Mouse (Mus musculus): ENCODE measurements around the gene Adgrf2. TPM values are rescaled to one million over a fixed set of nuclear protein-coding genes. Genes with fewer than 3 reads are reported as not detected.

Gene Adgrf2
- polyA plus RNA-seq (2015; fragmentation: Nextera tagmentation; extraction: Ambion mirVana) = 0.05 and 0.06 TPM in 2 replicates

- Histone ChIP-seq H3K36me3 (ENCODE audit: insufficient read depth, low read length) (no peaks in the 10 kb centered on the region), H3K4me2 (replicated peaks; ENCODE audit: low read depth, low read length) (0 out of 2 replicates have a peak within 1 kb of the TSS, but pooled peaks have one; percentile 15), H3K27ac (ENCODE audit: low read length) (no peak within 1 kb of the TSS), H3K9ac (replicated peaks; ENCODE audit: low read length) (no peak within 1 kb of the TSS), H3K4me1 (ENCODE audit: insufficient read depth, low read length) (0 out of 2 replicates have a peak, but pooled peaks cover 3% of the 10 kb centered on the region), H3K4me3 (ENCODE audit: low read length) (no peak within 1 kb of the TSS), H3K9me3 (ENCODE audit: low read length) (no peaks in the 10 kb centered on the region), H3K27me3 (ENCODE audit: insufficient read depth, low read length) (no peaks in the 10 kb centered on the region)
- 26% methylated on average over 7 of the region's 7 CpGs for WGBS
- ATAC-seq (ENCODE audit: low FRiP score, low TSS enrichment) = peak; percentile 59; the same call in 1 of the 2 replicates
Observed at GRCm38 (mm10) chr17:42741801-42742217, at the start of gene Adgrf2. TSS of gene Adgrf2 (minus strand) at chr17:42742179.

DNA sequence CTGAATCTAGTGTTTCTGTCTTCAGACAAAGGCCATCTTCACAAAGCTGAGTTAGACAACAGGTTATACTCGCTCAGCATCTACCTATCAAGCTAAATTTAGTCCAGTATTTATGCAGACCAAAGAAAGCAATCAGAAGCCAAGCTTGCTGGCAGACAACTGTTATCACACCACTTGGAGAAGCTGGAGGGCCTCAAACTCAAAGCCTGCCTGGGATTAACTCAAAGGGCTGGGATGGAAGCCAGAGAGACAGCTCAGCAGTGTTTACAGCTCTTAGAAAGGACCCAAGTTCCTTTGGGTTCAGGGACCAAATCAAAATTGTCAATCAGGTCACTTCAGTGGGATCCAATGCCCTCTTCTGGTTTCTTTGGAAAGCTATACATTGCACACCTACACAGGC lies 48.8 kb upstream of the Adgrf2 start:
- Histone ChIP-seq H3K9ac (replicated peaks; ENCODE audit: low read length) (no peak overlapping the region), H3K27me3 (ENCODE audit: insufficient read depth, low read length) (no peaks in the 10 kb centered on the region), H3K27ac (ENCODE audit: low read length) (no peak overlapping the region), H3K36me3 (ENCODE audit: insufficient read depth, low read length) (0 out of 2 replicates have a peak, but pooled peaks cover 15% of the 10 kb centered on the region), H3K4me2 (replicated peaks; ENCODE audit: low read depth, low read length) (no peak overlapping the region), H3K4me3 (ENCODE audit: low read length) (no peak overlapping the region), H3K9me3 (ENCODE audit: low read length) (no peaks in the 10 kb centered on the region), H3K4me1 (ENCODE audit: insufficient read depth, low read length) (no peaks in the 10 kb centered on the region)
- 94% methylated on average over 1 of the region's 1 CpGs for WGBS
- ATAC-seq (ENCODE audit: low FRiP score, low TSS enrichment) = no peak

DNA sequence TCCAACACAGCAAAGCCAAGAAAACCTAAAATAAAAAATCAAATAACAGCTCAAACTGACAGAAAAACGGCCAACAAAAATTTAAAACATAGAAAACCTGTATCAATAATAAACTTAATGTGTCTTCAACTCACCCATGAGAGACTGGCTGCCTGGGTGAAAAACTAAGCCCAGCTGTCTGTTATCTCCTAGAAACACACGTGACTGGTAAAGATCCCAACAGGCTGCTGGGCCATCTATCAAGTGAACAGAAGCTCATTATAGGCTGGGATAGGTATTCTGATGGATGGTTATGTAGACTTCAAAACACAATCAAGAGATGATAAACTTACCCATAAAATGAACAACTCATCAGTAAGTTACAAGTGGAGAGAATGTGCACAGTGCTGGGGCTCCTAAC lies 47.7 kb upstream of the Adgrf2 start:
- Histone ChIP-seq H3K9ac (replicated peaks; ENCODE audit: low read length) (no peak overlapping the region), H3K27ac (ENCODE audit: low read length) (no peak overlapping the region), H3K27me3 (ENCODE audit: insufficient read depth, low read length) (no peaks in the 10 kb centered on the region), H3K4me2 (replicated peaks; ENCODE audit: low read depth, low read length) (no peak overlapping the region), H3K9me3 (ENCODE audit: low read length) (no peaks in the 10 kb centered on the region), H3K4me3 (ENCODE audit: low read length) (no peak overlapping the region), H3K36me3 (ENCODE audit: insufficient read depth, low read length) (0 out of 2 replicates have a peak, but pooled peaks cover 15% of the 10 kb centered on the region), H3K4me1 (ENCODE audit: insufficient read depth, low read length) (no peaks in the 10 kb centered on the region)
- no peak for ATAC-seq (ENCODE audit: low FRiP score, low TSS enrichment)
- 61% methylated on average over 2 of the region's 2 CpGs for WGBS

- no peaks in the 10 kb centered on the region for H3K27me3 ChIP-seq (ENCODE audit: insufficient read depth, low read length)
- 85% methylated on average over 5 of the region's 5 CpGs for whole genome bisulfite sequencing
- no peaks in the 10 kb centered on the region for H3K9me3 ChIP-seq (ENCODE audit: low read length)
- H3K27ac ChIP-seq (ENCODE audit: low read length) = no peak overlapping the region
- 0 out of 2 replicates have a peak, but pooled peaks have one; percentile 65 for ATAC-seq (ENCODE audit: low FRiP score, low TSS enrichment)
- 0 out of 2 replicates have a peak, but pooled peaks cover 11% of the 10 kb centered on the region for H3K36me3 ChIP-seq (ENCODE audit: insufficient read depth, low read length)
- no peaks in the 10 kb centered on the region for H3K4me1 ChIP-seq (ENCODE audit: insufficient read depth, low read length)
- H3K4me2 ChIP-seq (replicated peaks; ENCODE audit: low read depth, low read length) = no peak overlapping the region
- no peak overlapping the region for H3K4me3 ChIP-seq (ENCODE audit: low read length)
- no peak overlapping the region for H3K9ac ChIP-seq (replicated peaks; ENCODE audit: low read length)
Observed at GRCm38 (mm10) chr17:42788686-42789453, 46.9 kb upstream of the Adgrf2 start.

GRCm38 (mm10) chr17:42782156-42782757 lies 40.3 kb upstream of the Adgrf2 start:
- peak; percentile 70; the same call in 1 of the 2 replicates for ATAC-seq (ENCODE audit: low FRiP score, low TSS enrichment)
- H3K4me3 ChIP-seq (ENCODE audit: low read length) = no peak overlapping the region
- no peak overlapping the region for H3K27ac ChIP-seq (ENCODE audit: low read length)
- H3K36me3 ChIP-seq (ENCODE audit: insufficient read depth, low read length) = no peaks in the 10 kb centered on the region
- no peak overlapping the region for H3K4me2 ChIP-seq (replicated peaks; ENCODE audit: low read depth, low read length)
- no peaks in the 10 kb centered on the region for H3K4me1 ChIP-seq (ENCODE audit: insufficient read depth, low read length)
- no peaks in the 10 kb centered on the region for H3K9me3 ChIP-seq (ENCODE audit: low read length)
- no peak overlapping the region for H3K9ac ChIP-seq (replicated peaks; ENCODE audit: low read length)
- 57% methylated on average over 7 of the region's 7 CpGs for WGBS
- H3K27me3 ChIP-seq (ENCODE audit: insufficient read depth, low read length) = no peaks in the 10 kb centered on the region

GRCm38 (mm10) chr17:42753791-42754190 lies 11.8 kb upstream of the Adgrf2 start:
- no peak overlapping the region for H3K9ac ChIP-seq (replicated peaks; ENCODE audit: low read length)
- H3K9me3 ChIP-seq (ENCODE audit: low read length) = no peaks in the 10 kb centered on the region

DNA sequence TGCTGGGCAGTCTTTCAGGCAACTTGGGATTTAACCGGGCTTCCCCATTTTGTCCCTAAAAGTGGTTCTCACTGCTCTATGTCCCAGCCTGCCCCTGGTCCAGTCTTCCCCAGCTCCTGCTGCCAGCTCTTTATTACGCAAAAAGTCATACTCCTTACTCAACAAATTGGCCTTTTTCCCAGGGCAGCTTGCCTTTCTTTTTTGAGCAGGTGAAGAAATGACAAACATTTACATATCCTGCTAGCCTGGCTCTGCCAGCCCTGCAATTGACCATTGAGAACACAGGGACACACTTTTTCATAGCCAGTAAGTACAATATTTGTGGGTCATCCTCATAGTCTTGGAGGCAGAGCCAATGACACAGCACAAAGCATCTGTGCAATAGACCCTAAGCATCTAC lies 10.2 kb upstream of the Adgrf2 start:
- no peak for ATAC-seq (ENCODE audit: low FRiP score, low TSS enrichment)
- Histone ChIP-seq H3K9ac (replicated peaks; ENCODE audit: low read length) (no peak overlapping the region), H3K27me3 (ENCODE audit: insufficient read depth, low read length) (no peaks in the 10 kb centered on the region), H3K4me3 (ENCODE audit: low read length) (no peak overlapping the region), H3K4me2 (replicated peaks; ENCODE audit: low read depth, low read length) (no peak overlapping the region), H3K9me3 (ENCODE audit: low read length) (no peaks in the 10 kb centered on the region), H3K4me1 (ENCODE audit: insufficient read depth, low read length) (no peaks in the 10 kb centered on the region), H3K27ac (ENCODE audit: low read length) (no peak overlapping the region), H3K36me3 (ENCODE audit: insufficient read depth, low read length) (no peaks in the 10 kb centered on the region)
- WGBS = 90% methylated on average over 2 of the region's 2 CpGs

More at GRCm38 (mm10) chr17:42753791-42754190, 11.8 kb upstream of the Adgrf2 start:
- Histone ChIP-seq H3K4me1 (ENCODE audit: insufficient read depth, low read length) (no peaks in the 10 kb centered on the region), H3K4me2 (replicated peaks; ENCODE audit: low read depth, low read length) (no peak overlapping the region), H3K27me3 (ENCODE audit: insufficient read depth, low read length) (no peaks in the 10 kb centered on the region), H3K4me3 (ENCODE audit: low read length) (no peak overlapping the region), H3K36me3 (ENCODE audit: insufficient read depth, low read length) (no peaks in the 10 kb centered on the region), H3K27ac (ENCODE audit: low read length) (no peak overlapping the region)
- WGBS = 43% methylated on average over 2 of the region's 2 CpGs
- no peak for ATAC-seq (ENCODE audit: low FRiP score, low TSS enrichment)

DNA sequence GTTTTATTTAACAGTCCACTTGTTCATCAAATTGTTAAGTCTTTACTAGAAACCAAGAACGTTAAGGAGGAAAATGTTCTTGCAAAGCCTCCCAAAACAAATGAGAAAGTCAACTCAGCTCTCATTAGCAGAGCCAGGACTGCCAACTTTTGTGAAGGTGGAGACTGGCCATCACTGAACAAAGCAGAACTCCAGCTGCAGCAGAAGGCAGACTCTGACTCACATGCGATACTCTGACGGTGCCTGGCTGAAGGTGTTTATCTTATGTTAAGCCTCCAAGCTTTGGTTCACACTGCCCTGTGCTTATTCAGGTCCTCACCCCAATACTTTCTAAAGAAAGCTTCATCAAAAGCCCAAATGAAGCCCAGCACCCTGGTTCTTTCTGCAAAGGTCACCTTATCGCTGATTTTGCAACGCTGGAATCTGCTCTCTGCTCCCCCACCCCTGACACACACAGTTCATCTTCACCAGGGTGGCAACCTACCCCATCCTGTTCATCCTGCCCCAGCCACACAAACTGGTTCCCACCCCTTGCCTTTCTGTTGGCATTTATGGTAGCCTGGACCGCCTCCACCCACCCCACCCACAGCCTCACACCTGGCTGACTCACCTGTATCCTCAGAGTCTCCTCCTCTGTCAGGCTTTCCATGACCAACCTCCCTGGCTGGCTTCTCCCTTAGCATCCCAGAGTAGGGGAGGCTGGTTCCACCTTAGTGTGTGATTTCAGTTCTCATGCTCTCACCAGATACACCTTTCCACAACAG lies 3.9 kb upstream of the Adgrf2 start:
- Histone ChIP-seq H3K9me3 (ENCODE audit: low read length) (no peaks in the 10 kb centered on the region), H3K9ac (replicated peaks; ENCODE audit: low read length) (no peak overlapping the region), H3K36me3 (ENCODE audit: insufficient read depth, low read length) (no peaks in the 10 kb centered on the region), H3K4me2 (replicated peaks; ENCODE audit: low read depth, low read length) (no peak overlapping the region), H3K4me1 (ENCODE audit: insufficient read depth, low read length) (0 out of 2 replicates have a peak, but pooled peaks cover 3% of the 10 kb centered on the region), H3K27me3 (ENCODE audit: insufficient read depth, low read length) (no peaks in the 10 kb centered on the region), H3K4me3 (ENCODE audit: low read length) (no peak overlapping the region), H3K27ac (ENCODE audit: low read length) (no peak overlapping the region)
- no peak for ATAC-seq (ENCODE audit: low FRiP score, low TSS enrichment)
- 79% methylated on average over 6 of the region's 6 CpGs for WGBS

- no peaks in the 10 kb centered on the region for H3K9me3 ChIP-seq (ENCODE audit: low read length)
- H3K27me3 ChIP-seq (ENCODE audit: insufficient read depth, low read length) = no peaks in the 10 kb centered on the region
- 0 out of 2 replicates have a peak, but pooled peaks cover 3% of the 10 kb centered on the region for H3K4me1 ChIP-seq (ENCODE audit: insufficient read depth, low read length)
- no peaks in the 10 kb centered on the region for H3K36me3 ChIP-seq (ENCODE audit: insufficient read depth, low read length)
- WGBS = 92% methylated on average over 3 of the region's 3 CpGs
- no peak overlapping the region for H3K9ac ChIP-seq (replicated peaks; ENCODE audit: low read length)
- no peak for ATAC-seq (ENCODE audit: low FRiP score, low TSS enrichment)
- no peak overlapping the region for H3K27ac ChIP-seq (ENCODE audit: low read length)
- no peak overlapping the region for H3K4me2 ChIP-seq (replicated peaks; ENCODE audit: low read depth, low read length)
- no peak overlapping the region for H3K4me3 ChIP-seq (ENCODE audit: low read length)
Observed at GRCm38 (mm10) chr17:42742823-42743222, 844 bp upstream of the Adgrf2 start.
